21 mouse cellular contexts compared by ENCODE assay signal in genomic region chr11:29799839-29800238, GRCm38 (mm10). TPM values are rescaled to one million over a fixed set of nuclear protein-coding genes. Genes with fewer than 3 reads are reported as not detected.
A peak's percentile ranks its signal among the peaks of the same experiment; 100 is the strongest.
DNase-seq lines count a peak whose midpoint lies in the region; ATAC-seq and TF ChIP-seq lines count a peak whose summit lies in the region.
"Had no signal": no experiment of that assay in that cellular context is flagged by ENCODE, and none has a peak within 500 bp of the region (broad histone marks: within the 10 kb centered on the region; RNA-seq: fewer than 3 reads in every experiment).

No protein-coding gene starts in this region.

- in situ Hi-C loops in CH12.LX (cut with MboI; ENCODE audit: low pct_ligation_motif_present, low pct_unique_long_range_greater_than_20kb, low sequenced_read_pairs): no loop called here

- TF ChIP-seq CTCF in CH12.LX (conservative IDR thresholded peaks at IDR 0.05 in 1 of 2, IDR thresholded peaks at IDR 0.05 in 1 of 2; ENCODE audit: low read depth in 2 of 2, low read length in 2 of 2): no peak
- no peak for TF ChIP-seq CTCF in left cerebral cortex, adult 2 months (IDR thresholded peaks at IDR 0.05)

- intact Hi-C loops in left cerebral cortex, adult 2 months (cut with DNase I): loop anchor here (5.0 kb wide), 1 partner anchor 53 kb away; no protein-coding TSS in a partner anchor

- H3K4me1 ChIP-seq in CH12.LX (ENCODE audit: control insufficient read depth in 1 of 2, insufficient read depth in 2 of 2): peaks cover 24 to 65% of the 10 kb centered on the region in 2 experiments
- H3K4me1 ChIP-seq in midbrain, embryonic 15.5 days: no peaks in the 10 kb centered on the region
- H3K4me1 ChIP-seq: embryonic facial prominence, embryonic 10.5 days; embryonic facial prominence, embryonic 12.5 days; forebrain, embryonic 12.5 days had no signal

- no peak for ATAC-seq in midbrain, embryonic 15.5 days (replicated peaks)
- no peak for ATAC-seq in granulocyte monocyte progenitor cell, adult 5-6 weeks (replicated peaks; ENCODE audit: poor library complexity, severe bottlenecking)
- ATAC-seq: forebrain, embryonic 14.5 days; forebrain, embryonic 16.5 days had no signal

- no peak for TF ChIP-seq POLR2A in CH12.LX (IDR thresholded peaks at IDR 0.05; ENCODE audit: low read depth, low read length)

- TF ChIP-seq EP300 in CH12.LX (IDR thresholded peaks at IDR 0.05; ENCODE audit: low read length): peak; percentile 93

- no peak overlapping the region for H3K9ac ChIP-seq in CH12.LX (ENCODE audit: insufficient read depth, low read depth)
- no peak overlapping the region for H3K9ac ChIP-seq in midbrain, embryonic 15.5 days
- H3K9ac ChIP-seq: embryonic facial prominence, embryonic 12.5 days; forebrain, embryonic 12.5 days had no signal

- no peaks in the 10 kb centered on the region for H3K27me3 ChIP-seq in CH12.LX (replicated peaks)
- no peaks in the 10 kb centered on the region for H3K27me3 ChIP-seq in midbrain, embryonic 15.5 days (replicated peaks)
- H3K27me3 ChIP-seq: embryonic facial prominence, embryonic 12.5 days; forebrain, embryonic 12.5 days had no signal

- no peaks in the 10 kb centered on the region for H3K9me3 ChIP-seq in CH12.LX (replicated peaks; ENCODE audit: low read length)
- H3K9me3 ChIP-seq in midbrain, embryonic 15.5 days: no peaks in the 10 kb centered on the region
- H3K9me3 ChIP-seq: embryonic facial prominence, embryonic 10.5 days; embryonic facial prominence, embryonic 12.5 days; forebrain, embryonic 12.5 days had no signal

- H3K79me2 ChIP-seq in CH12.LX (replicated peaks; ENCODE audit: control insufficient read depth, extremely low read depth, insufficient read depth, poor library complexity, severe bottlenecking): no peaks in the 10 kb centered on the region

- peak; percentile 6 for DNase-seq in CD4-positive helper T cell, adult 2 months (ENCODE audit: low read depth, low spot score)
- peak; percentile 18 for DNase-seq in CD4-positive, CD25-positive, alpha-beta regulatory T cell, adult 2 months (ENCODE audit: low read depth, low spot score)
- peak; percentile 82 for DNase-seq in CH12.LX (ENCODE audit: extremely low read depth)
- peak; percentile 8 for DNase-seq in induced T-regulatory cell, adult 2 months (ENCODE audit: low read depth)
- DNase-seq in left cerebral cortex, adult 2 months (ENCODE audit: extremely low spot score in 1 of 2, low spot score in 2 of 2): no peak
- DNase-seq in adrenal gland, postnatal 14 days: no peak
- DNase-seq: adrenal gland, adult 8-10 months; adrenal gland, postnatal 25 days; cerebellum, adult 11 months; cerebellum, adult 2 months; cerebellum, adult 9-10 months; cerebellum, postnatal 10 days; cerebellum, postnatal 25 days had no signal

- WGBS in midbrain, embryonic 15.5 days: 83% methylated on average over 1 of the region's 1 CpGs

- peak overlapping the region in 1 of 3 experiments; percentile 16 for H3K4me3 ChIP-seq in CH12.LX (replicated peaks in 1 of 3; ENCODE audit: low read depth in 2 of 3, low read length in 2 of 3, poor library complexity in 1 of 3)
- no peak overlapping the region for H3K4me3 ChIP-seq in left cerebral cortex, adult 2 months
- no peak overlapping the region for H3K4me3 ChIP-seq in midbrain, embryonic 15.5 days
- H3K4me3 ChIP-seq: embryonic facial prominence, embryonic 10.5 days; embryonic facial prominence, embryonic 12.5 days; forebrain, embryonic 12.5 days had no signal

- TF ChIP-seq RAD21 in CH12.LX (IDR thresholded peaks at IDR 0.05; ENCODE audit: low read depth, low read length): no peak

- H3K4me2 ChIP-seq in CH12.LX (ENCODE audit: insufficient read depth, low read depth, poor library complexity, severe bottlenecking): peak overlapping the region; percentile 26; the same call in 1 of the 2 replicates
- H3K4me2 ChIP-seq in midbrain, embryonic 15.5 days: no peak overlapping the region
- H3K4me2 ChIP-seq: embryonic facial prominence, embryonic 12.5 days; forebrain, embryonic 12.5 days had no signal

- no peaks in the 10 kb centered on the region for H3K36me3 ChIP-seq in CH12.LX (replicated peaks in 1 of 2; ENCODE audit: control insufficient read depth in 1 of 2, insufficient read depth in 1 of 2, low read length in 1 of 2)
- no peaks in the 10 kb centered on the region for H3K36me3 ChIP-seq in midbrain, embryonic 15.5 days (replicated peaks)
- H3K36me3 ChIP-seq: embryonic facial prominence, embryonic 10.5 days; embryonic facial prominence, embryonic 12.5 days; forebrain, embryonic 12.5 days had no signal

- H3K27ac ChIP-seq in CH12.LX (ENCODE audit: insufficient read depth, low read depth): 0 out of 2 replicates have a peak overlapping the region, but pooled peaks have one; percentile 44
- H3K27ac ChIP-seq in left cerebral cortex, adult 2 months: no peak overlapping the region
- no peak overlapping the region for H3K27ac ChIP-seq in midbrain, embryonic 15.5 days
- H3K27ac ChIP-seq: embryonic facial prominence, embryonic 10.5 days; embryonic facial prominence, embryonic 12.5 days; forebrain, embryonic 12.5 days had no signal

- dilution Hi-C loops in CH12.LX (cut with MboI; ENCODE audit: extremely low pct_ligation_motif_present, extremely low pct_unique_long_range_greater_than_20kb, low sequenced_read_pairs): no loop called here

TF ChIP-seq in CH12.LX, 34 proteins besides CTCF, POLR2A, EP300 and RAD21:
- TF ChIP-seq PAX5 (IDR thresholded peaks at IDR 0.05; ENCODE audit: low read length) (no peak), ETS1 (conservative IDR thresholded peaks at IDR 0.05; ENCODE audit: low read depth, low read length) (peak; percentile 90), MEF2A (IDR thresholded peaks at IDR 0.05; ENCODE audit: borderline replicate concordance, low read depth, low read length) (peak; percentile 88; the same call in 1 of the 2 replicates), MAZ (IDR thresholded peaks at IDR 0.05; ENCODE audit: low read depth, low read length) (no peak), HCFC1 (IDR thresholded peaks at IDR 0.05; ENCODE audit: low read depth, low read length) (no peak), JUND (conservative IDR thresholded peaks at IDR 0.05; ENCODE audit: low read depth, low read length) (no peak), USF1 (IDR thresholded peaks at IDR 0.05; ENCODE audit: low read depth, low read length) (no peak), NRF1 (IDR thresholded peaks at IDR 0.05; ENCODE audit: low read depth, low read length) (no peak), IRF4 (IDR thresholded peaks at IDR 0.05; ENCODE audit: low read depth, low read length) (peak; percentile 74; the same call in 1 of the 2 replicates), ZNF384 (IDR thresholded peaks at IDR 0.05; ENCODE audit: low read depth, low read length) (no peak), UBTF (IDR thresholded peaks at IDR 0.05; ENCODE audit: low read depth, low read length) (no peak), MXI1 (IDR thresholded peaks at IDR 0.05; ENCODE audit: low read depth, low read length) (no peak), ZMIZ1 (IDR thresholded peaks at IDR 0.05; ENCODE audit: low read depth, low read length) (no peak), POLR2AphosphoS2 (IDR thresholded peaks at IDR 0.05; ENCODE audit: low read depth, low read length) (no peak), MAX (IDR thresholded peaks at IDR 0.05; ENCODE audit: low read length) (no peak; the same call in 1 of the 2 replicates), TCF12 (IDR thresholded peaks at IDR 0.05; ENCODE audit: low read depth, low read length) (0 out of 2 replicates have a peak, but pooled peaks have one; percentile 29), ZKSCAN1 (IDR thresholded peaks at IDR 0.05; ENCODE audit: borderline replicate concordance, low read depth, low read length) (no peak), MYC (IDR thresholded peaks at IDR 0.05; ENCODE audit: low read depth, low read length) (no peak), RCOR1 (conservative IDR thresholded peaks at IDR 0.05; ENCODE audit: low read depth, low read length) (no peak; the same call in 1 of the 2 replicates), E2F4 (IDR thresholded peaks at IDR 0.05; ENCODE audit: insufficient replicate concordance, low read depth, low read length) (no peak), USF2 (conservative IDR thresholded peaks at IDR 0.05; ENCODE audit: low read depth, low read length) (no peak), CHD2 (IDR thresholded peaks at IDR 0.05; ENCODE audit: low read length) (0 out of 2 replicates have a peak, but pooled peaks have one; percentile 39), JUN (IDR thresholded peaks at IDR 0.05; ENCODE audit: insufficient read depth, low read depth, low read length) (0 out of 2 replicates have a peak, but pooled peaks have one; percentile 1), GABPA (IDR thresholded peaks at IDR 0.05; ENCODE audit: insufficient replicate concordance, low read depth, low read length) (no peak), TBP (conservative IDR thresholded peaks at IDR 0.05; ENCODE audit: low read depth, low read length) (0 out of 2 replicates have a peak, but pooled peaks have one; percentile 16), ELF1 (IDR thresholded peaks at IDR 0.05; ENCODE audit: low read depth, low read length) (no peak), SIN3A (IDR thresholded peaks at IDR 0.05; ENCODE audit: low read length) (no peak), KAT2A (IDR thresholded peaks at IDR 0.05; ENCODE audit: insufficient replicate concordance, low read length) (no peak), MAFK (IDR thresholded peaks at IDR 0.05; ENCODE audit: insufficient replicate concordance, low read length) (no peak), NELFE (IDR thresholded peaks at IDR 0.05; ENCODE audit: low read depth, low read length) (no peak), BHLHE40 (IDR thresholded peaks at IDR 0.05; ENCODE audit: low read depth, low read length) (peak; percentile 56), CHD1 (IDR thresholded peaks at IDR 0.05; ENCODE audit: low read depth, low read length) (no peak), SMC3 (IDR thresholded peaks at IDR 0.05; ENCODE audit: low read depth, low read length) (no peak), ZC3H11A (IDR thresholded peaks at IDR 0.05; ENCODE audit: low read depth, low read length) (no peak)

RNA-seq across cellular contexts. Expression of gene 4931440F15Rik, which starts 25.6 kb away (rescaled TPM):
- 0.04 TPM in 1 of 2 replicates, not detected in the other for total RNA-seq in CH12.LX (2012; rRNA removed)
- not detected in 2 replicates for total RNA-seq in CH12.LX (2014; rRNA removed)
- polyA plus RNA-seq in CH12.LX (2012; ENCODE audit: insufficient read length, low read depth): 0.08 TPM in 1 of 2 replicates, not detected in the other
- total RNA-seq in left cerebral cortex, adult 2 months (2021): 1 to 10 TPM; 2.7 to 3.4 TPM
- 0.72 and 0.74 TPM in 2 replicates for polyA plus RNA-seq in midbrain, embryonic 15.5 days (2015; fragmentation: Nextera tagmentation; extraction: Ambion mirVana)
- not detected in 2 replicates for total RNA-seq in granulocyte monocyte progenitor cell, adult 5-6 weeks (2014; fragmentation: Nextera tagmentation)
- 0.21 TPM in 1 of 2 replicates, not detected in the other for total RNA-seq in granulocyte monocyte progenitor cell, adult 5-6 weeks (2017)
- 0.53 and 0.56 TPM in 2 replicates for total RNA-seq in adrenal gland, postnatal 14 days (2021)
- polyA plus RNA-seq: C2C12 had no signal

Comparison
In these comparisons a context has a peak if more than half of its experiments do, and no peak if none do; other contexts are left out.
1. DNase-seq: peak in CD4-positive helper T cell, adult 2 months (single experiment), CD4-positive, CD25-positive, alpha-beta regulatory T cell, adult 2 months (single experiment), CH12.LX (single experiment) and induced T-regulatory cell, adult 2 months (single experiment); none in left cerebral cortex, adult 2 months (0 of 2) and adrenal gland, postnatal 14 days (single experiment).